Mouse (Mus musculus) heart, postnatal 0 days (tissue): ENCODE measurements around the gene Grik1. TPM values are rescaled to one million over a fixed set of nuclear protein-coding genes. Genes with fewer than 3 reads are reported as not detected.

ENCODE experiments used
- ATAC-seq: fragments of 200-750 bp; cut with Nextera tagmentation; 2 replicates; pipeline ENCODE4 v1.8.0; 2017; ENCODE audit warnings: low read depth, moderate number of reproducible peaks, moderate library complexity; ENCODE audit not compliant: insufficient read depth
- DNase-seq: peaks from one replicate; pipeline ENCODE4 v3.0.0-alpha.2; 2016; ENCODE audit warnings: low spot score
- H3K27ac ChIP-seq: fragments of 300-500 bp; sonication (generic); 2 replicates; pipeline ENCODE4 v1.5.1; 2014; ENCODE audit warnings: low read depth, mild to moderate bottlenecking
- H3K27me3 ChIP-seq: fragments of 300-500 bp; sonication (generic); 2 replicates; pipeline ENCODE4 v1.6.1; 2014; ENCODE audit warnings: low read length, mixed read lengths; ENCODE audit not compliant: control insufficient read depth, insufficient read depth
- H3K36me3 ChIP-seq: fragments of 300-500 bp; sonication (generic); replicated peaks from 2 replicates; pipeline ENCODE4 v1.6.1; 2014; ENCODE audit warnings: low read length, mixed read lengths; ENCODE audit not compliant: control insufficient read depth, insufficient read depth
- H3K4me1 ChIP-seq: fragments of 300-500 bp; sonication (generic); 2 replicates; pipeline ENCODE4 v1.6.1; 2014; ENCODE audit warnings: antibody characterized with exemption; ENCODE audit not compliant: control insufficient read depth, insufficient read depth
- H3K4me2 ChIP-seq: fragments of 300-500 bp; sonication (generic); 2 replicates; pipeline ENCODE4 v1.6.1; 2014; ENCODE audit warnings: low read depth, mild to moderate bottlenecking, low read length, moderate library complexity
- H3K4me3 ChIP-seq: fragments of 300-500 bp; sonication (generic); 2 replicates; pipeline ENCODE4 v1.5.1; 2014; ENCODE audit warnings: low read depth, low read length
- H3K9ac ChIP-seq: fragments of 300-500 bp; sonication (generic); replicated peaks from 2 replicates; pipeline ENCODE4 v1.6.1; 2014; ENCODE audit warnings: low read depth, low read length, mixed read lengths
- H3K9me3 ChIP-seq: fragments of 300-500 bp; sonication (generic); replicated peaks from 2 replicates; pipeline ENCODE4 v1.6.1; 2016; ENCODE audit warnings: low read length; ENCODE audit not compliant: control insufficient read depth
- CTCF ChIP-seq: IDR thresholded peaks from 2 replicates; pipeline ENCODE4 v1.5.1; 2016; ENCODE audit warnings: antibody characterized with exemption, control low read depth, low read depth
- EP300 ChIP-seq: IDR thresholded peaks from 2 replicates; pipeline ENCODE4 v1.6.1; 2016; ENCODE audit warnings: antibody characterized with exemption, low read depth
- WGBS: fragments of 180-500 bp; shearing (Covaris S2); extraction: QIAGEN DNeasy Blood & Tissue Kit; methylation state at CpG from one replicate; pipeline ENCODE4 v1.1.7; 2014; 5-methylcytosine and 5-hydroxymethylcytosine counted together
- polyA plus RNA-seq: library from polyadenylated mRNA; unstranded; fragments of >200 nt; fragmentation: Nextera tagmentation; extraction: Ambion mirVana; gene quantifications from 2 replicates; pipeline ENCODE4 v1.2.1, GENCODE M21; 2015
- total RNA-seq: library from RNA; depleted of rRNA; stranded (reverse); fragments of >200 nt; gene quantifications from 2 replicates; pipeline ENCODE4 v1.2.3, GENCODE M21; 2014; ENCODE audit warnings: low replicate concordance

Grik1 gene
- total and polyA plus RNA-seq, 2 experiments from 2014 or later, result 0.12 to 0.27 TPM

DNA sequence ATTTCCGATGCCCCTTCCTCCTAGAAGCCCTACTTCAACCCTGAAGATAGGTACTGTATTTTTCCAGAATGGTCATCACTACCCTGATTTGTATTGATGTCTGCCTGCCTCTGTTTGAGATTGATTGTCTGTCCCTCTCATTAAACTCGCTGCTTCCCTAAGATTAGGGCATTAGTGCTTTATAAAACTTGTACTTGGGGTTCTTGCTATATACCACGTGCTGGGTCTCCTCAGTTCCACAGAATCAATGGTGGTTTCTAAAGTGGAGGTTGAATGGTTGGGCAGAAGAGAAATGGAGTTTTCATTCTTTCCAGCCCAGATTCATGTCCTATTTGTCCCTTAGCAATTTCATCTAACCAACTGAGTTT lies 316.0 kb downstream of the Grik1 start:
- Histone ChIP-seq H3K9me3 (peaks cover 4% of the 10 kb centered on the region; the same call in 1 of the 2 replicates), H3K4me1 (no peaks in the 10 kb centered on the region), H3K27me3 (no peaks in the 10 kb centered on the region), H3K27ac (no peak overlapping the region), H3K36me3 (no peaks in the 10 kb centered on the region), H3K9ac (no peak overlapping the region), H3K4me3 (no peak overlapping the region), H3K4me2 (no peak overlapping the region)
- no peak for DNase-seq
- 62% methylated on average over 3 of the region's 3 CpGs for WGBS
- TF ChIP-seq EP300 (no peak), CTCF (no peak)
- ATAC-seq, result no peak

- H3K27me3 ChIP-seq, result no peaks in the 10 kb centered on the region
- no peak overlapping the region for H3K9ac ChIP-seq
- H3K4me3 ChIP-seq, result no peak overlapping the region
- no peaks in the 10 kb centered on the region for H3K36me3 ChIP-seq
- TF ChIP-seq CTCF (no peak), EP300 (no peak)
- ATAC-seq (no peak), DNase-seq (no peak)
- H3K4me2 ChIP-seq, result no peak overlapping the region
- peaks cover 4% of the 10 kb centered on the region; the same call in 1 of the 2 replicates for H3K9me3 ChIP-seq
- WGBS, result 50% methylated on average over 2 of the region's 2 CpGs
- H3K4me1 ChIP-seq, result no peaks in the 10 kb centered on the region
- no peak overlapping the region for H3K27ac ChIP-seq
Observed at GRCm38 (mm10) chr16:87973394-87974075, 316.5 kb downstream of the Grik1 start.

DNA sequence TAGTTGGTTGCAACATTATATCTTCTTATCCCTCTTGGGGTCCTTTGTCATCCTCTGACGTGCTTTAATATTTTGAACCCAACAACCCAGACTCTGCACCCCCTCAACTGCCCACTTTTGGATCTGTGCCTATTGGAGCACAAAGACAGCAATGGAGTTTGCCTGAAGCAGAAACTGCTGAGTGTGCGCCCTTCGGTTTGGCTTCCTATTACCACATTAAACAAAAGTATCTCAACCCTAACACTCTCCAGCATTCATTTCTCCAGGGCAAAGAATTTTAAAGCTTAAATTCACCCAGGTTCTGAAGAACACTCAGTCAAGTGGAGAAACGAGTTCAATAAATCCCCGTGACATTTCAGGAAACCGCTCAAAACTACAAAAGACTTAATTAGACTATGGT lies 318.2 kb downstream of the Grik1 start:
- H3K27me3 ChIP-seq, result no peaks in the 10 kb centered on the region
- no peaks in the 10 kb centered on the region for H3K4me1 ChIP-seq
- H3K9ac ChIP-seq, result no peak overlapping the region
- no peaks in the 10 kb centered on the region for H3K36me3 ChIP-seq
- H3K4me2 ChIP-seq, result no peak overlapping the region
- peaks cover 4% of the 10 kb centered on the region; the same call in 1 of the 2 replicates for H3K9me3 ChIP-seq
- no peak for TF ChIP-seq CTCF
- TF ChIP-seq EP300, result no peak
- no peak for ATAC-seq
- no peak for DNase-seq
- WGBS, result 74% methylated on average over 6 of the region's 6 CpGs
- no peak overlapping the region for H3K27ac ChIP-seq
- no peak overlapping the region for H3K4me3 ChIP-seq

- Histone ChIP-seq H3K27me3 (no peaks in the 10 kb centered on the region), H3K4me1 (no peaks in the 10 kb centered on the region), H3K4me3 (no peak overlapping the region), H3K27ac (no peak overlapping the region), H3K36me3 (no peaks in the 10 kb centered on the region), H3K9ac (no peak overlapping the region), H3K9me3 (peaks cover 4% of the 10 kb centered on the region; the same call in 1 of the 2 replicates), H3K4me2 (no peak overlapping the region)
- DNase-seq (no peak), ATAC-seq (no peak)
- 75% methylated on average over 3 of the region's 3 CpGs for WGBS
- TF ChIP-seq CTCF (no peak), EP300 (no peak)
Observed at GRCm38 (mm10) chr16:87969936-87970335, 320.1 kb downstream of the Grik1 start.

GRCm38 (mm10) chr16:87961419-87961818 lies 328.6 kb downstream of the Grik1 start:
- H3K27ac ChIP-seq, result no peak overlapping the region
- no peak overlapping the region for H3K4me3 ChIP-seq
- no peak for DNase-seq
- no peak overlapping the region for H3K9ac ChIP-seq
- H3K9me3 ChIP-seq, result no peaks in the 10 kb centered on the region
- ATAC-seq, result no peak
- no peaks in the 10 kb centered on the region for H3K27me3 ChIP-seq
- 71% methylated on average over 6 of the region's 6 CpGs for WGBS
- H3K4me1 ChIP-seq, result no peaks in the 10 kb centered on the region
- H3K36me3 ChIP-seq, result no peaks in the 10 kb centered on the region
- no peak for TF ChIP-seq EP300
- no peak for TF ChIP-seq CTCF
- no peak overlapping the region for H3K4me2 ChIP-seq

- TF ChIP-seq CTCF (no peak), EP300 (no peak)
- H3K9ac ChIP-seq, result no peak overlapping the region
- WGBS, result 86% methylated on average over 10 of the region's 10 CpGs
Observed at GRCm38 (mm10) chr16:87957449-87957848, 332.6 kb downstream of the Grik1 start.

More at GRCm38 (mm10) chr16:87957449-87957848, 332.6 kb downstream of the Grik1 start:
- ATAC-seq (no peak), DNase-seq (no peak)
- H3K9me3 ChIP-seq, result no peaks in the 10 kb centered on the region
- no peak overlapping the region for H3K27ac ChIP-seq
- H3K27me3 ChIP-seq, result no peaks in the 10 kb centered on the region
- no peaks in the 10 kb centered on the region for H3K4me1 ChIP-seq
- no peak overlapping the region for H3K4me2 ChIP-seq
- H3K4me3 ChIP-seq, result no peak overlapping the region
- no peaks in the 10 kb centered on the region for H3K36me3 ChIP-seq
